Mouse (Mus musculus) C2C12 (cell line): ENCODE results near the gene Errfi1.

ENCODE experiments used
- CEBPB ChIP-seq: IDR thresholded peaks from one replicate; pipeline ENCODE4 v1.6.1; 2011; ENCODE audit warnings: low read depth, mild to moderate bottlenecking, control low read depth, moderate library complexity
- CTCF ChIP-seq: IDR thresholded peaks from one replicate; pipeline ENCODE4 v1.5.1; 2011; ENCODE audit not compliant: control insufficient read depth, insufficient read depth, insufficient read length
- FOSL1 ChIP-seq: IDR thresholded peaks from one replicate; pipeline ENCODE4 v1.8.0; 2011; ENCODE audit warnings: mild to moderate bottlenecking, low read length; ENCODE audit not compliant: poor library complexity, insufficient read depth, severe bottlenecking
- MAX ChIP-seq: IDR thresholded peaks from one replicate; pipeline ENCODE4 v1.6.1; 2011; ENCODE audit warnings: mild to moderate bottlenecking, control low read depth
- MYOD1 ChIP-seq: IDR thresholded peaks from one replicate; pipeline ENCODE4 v1.6.1; 2011; ENCODE audit warnings: low read depth; ENCODE audit not compliant: control insufficient read depth, insufficient read length
- MYOG ChIP-seq: IDR thresholded peaks from one replicate; pipeline ENCODE4 v1.6.1; 2011; ENCODE audit not compliant: control insufficient read depth, insufficient read length; ENCODE audit errors: extremely low read depth
- USF1 ChIP-seq: IDR thresholded peaks from one replicate; pipeline ENCODE4 v1.6.1; 2011; ENCODE audit warnings: low read depth, mild to moderate bottlenecking, control low read depth, moderate library complexity

GRCm38 (mm10) chr4:150889273-150889954, 35.7 kb downstream of the Errfi1 start:
- TF ChIP-seq CTCF (no peak), MAX (no peak), MYOG (no peak), USF1 (no peak), CEBPB (no peak), FOSL1 (no peak), MYOD1 (no peak)
